Mouse (Mus musculus) left cerebral cortex, adult 2 months (tissue): ENCODE measurements around the gene Maml1. TPM values are rescaled to one million over a fixed set of nuclear protein-coding genes. Genes with fewer than 3 reads are reported as not detected.

ENCODE experiments used
- DNase-seq, 2 experiments: peaks; one replicate each; pipeline ENCODE4 v3.0.0; 2021 to 2022; ENCODE audit warnings: low spot score in 2 of 2, mixed read lengths in 1 of 2; ENCODE audit errors: extremely low spot score in 1 of 2
- H3K27ac ChIP-seq: fragments of 200-600 bp; 2 replicates; pipeline ENCODE4 v1.8.1; 2022
- H3K4me3 ChIP-seq: fragments of 200-600 bp; 2 replicates; pipeline ENCODE4 v1.8.1; 2022
- CTCF ChIP-seq: fragments of 200-600 bp; IDR thresholded peaks from 2 replicates; pipeline ENCODE4 v1.8.1; 2022; ENCODE audit warnings: antibody characterized with exemption, mild to moderate bottlenecking, moderate library complexity
- intact Hi-C: fragments of 180-260 bp; cut with DNase I; formaldehyde crosslinking; loops from one replicate; pipeline ENCODE4 v1.15.1; 2025
- total RNA-seq, 2 experiments: library from RNA; stranded (reverse); gene quantifications; 2 replicates each; pipeline ENCODE4 v1.2.3; 2021

The Maml1 gene
- total RNA-seq, 2 experiments from 2014 or later = 11.1 to 11.5 TPM

DNA sequence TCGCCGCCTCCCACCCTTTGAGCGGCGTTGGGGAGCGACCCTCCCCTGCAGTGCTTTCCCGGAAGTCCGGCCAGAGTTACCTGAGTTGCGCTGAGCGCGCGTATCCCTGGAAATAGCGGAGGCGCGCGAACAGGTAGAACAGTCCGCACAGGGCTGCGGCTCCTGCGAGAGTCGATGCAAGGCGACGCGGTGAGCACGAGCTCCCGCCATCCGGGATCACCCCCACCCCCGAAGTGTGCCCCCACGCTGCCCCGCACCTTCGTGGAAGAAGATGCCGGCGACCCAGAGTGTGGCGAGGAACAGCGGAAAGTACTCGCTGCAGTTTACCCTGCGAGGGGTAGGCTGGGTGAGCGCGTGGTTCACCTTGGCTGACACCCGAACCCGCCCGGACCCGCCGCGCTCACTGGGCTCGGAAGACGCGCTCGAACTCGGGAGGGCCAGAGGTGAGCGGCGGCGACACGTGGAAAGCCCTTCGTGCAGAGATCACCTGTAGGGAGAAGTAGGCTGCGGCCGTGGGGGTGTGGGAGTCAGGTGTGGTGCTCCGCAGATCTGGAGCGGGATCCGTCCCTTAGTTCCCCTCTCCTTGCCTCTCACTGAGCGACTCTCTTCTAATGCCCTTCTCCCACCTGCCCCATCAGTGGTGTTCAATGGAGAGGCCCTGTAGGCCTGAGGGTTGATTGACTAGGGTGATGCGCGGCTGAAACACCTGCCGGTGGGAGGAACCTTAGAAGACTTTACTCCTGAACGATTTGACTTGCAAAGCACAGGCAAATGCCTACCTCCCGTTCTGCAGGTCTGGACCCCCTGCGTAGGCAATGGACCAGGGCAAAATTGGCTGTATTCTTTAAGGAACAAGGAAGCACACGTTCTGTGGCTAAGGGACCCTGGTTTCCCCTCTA lies 54.9 kb downstream of the Maml1 start:
- TF ChIP-seq CTCF = no peak
- Histone ChIP-seq H3K4me3 (peak overlapping the region; percentile 63), H3K27ac (peak overlapping the region; percentile 46)
- no peak for DNase-seq
- intact Hi-C loops = no loop called here

DNA sequence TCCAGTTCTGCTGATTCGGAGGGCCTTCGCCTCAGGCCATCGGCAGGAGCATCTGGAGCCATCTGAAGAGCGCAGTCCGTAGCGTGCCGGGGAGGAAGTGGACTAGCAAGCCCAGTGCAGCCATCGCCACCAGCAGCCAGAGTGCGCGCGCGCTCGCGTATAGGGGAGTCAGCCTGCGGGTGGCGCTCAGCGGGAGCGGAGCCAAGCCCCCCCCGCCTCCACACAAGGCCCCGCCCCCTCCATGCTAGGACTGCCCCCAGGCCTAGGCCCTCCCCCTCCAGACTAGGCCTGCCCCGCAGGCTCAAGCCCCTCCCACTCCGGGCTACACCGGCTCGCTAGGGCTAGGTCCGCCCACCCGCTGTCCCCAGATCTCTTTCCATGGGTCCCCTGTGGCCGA lies 55.6 kb downstream of the Maml1 start:
- peak; percentile 57 for TF ChIP-seq CTCF

DNA sequence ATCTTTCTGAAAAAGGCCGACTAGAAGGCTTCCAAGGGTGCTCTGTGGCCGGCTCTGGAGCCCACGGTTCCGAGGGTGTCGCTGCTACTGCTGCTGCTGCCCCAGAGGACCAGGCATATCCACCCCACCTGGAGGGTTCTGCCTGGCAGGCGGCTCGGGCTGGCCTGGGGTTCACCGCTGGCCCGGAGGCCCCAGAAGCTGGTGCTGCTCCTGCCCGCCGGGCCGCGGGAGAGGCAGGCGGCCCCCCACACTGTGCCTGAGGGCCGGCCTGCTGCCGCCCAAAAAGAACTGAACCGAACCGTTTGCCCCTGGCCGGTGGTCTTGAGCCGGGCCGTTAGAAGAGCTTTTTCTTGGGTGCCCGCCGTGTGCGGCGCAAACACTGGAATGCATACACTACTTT lies 57.5 kb downstream of the Maml1 start:
- no peak overlapping the region for H3K4me3 ChIP-seq
- H3K27ac ChIP-seq = no peak overlapping the region
- DNase-seq = no peak
- intact Hi-C loops = no loop called here
- TF ChIP-seq CTCF = no peak

More for the DNA sequence above, 55.6 kb downstream of the Maml1 start:
- Histone ChIP-seq H3K27ac (peak overlapping the region; percentile 54), H3K4me3 (peak overlapping the region; percentile 63)
- peak; percentile 76 to 85 for DNase-seq
- intact Hi-C loops = no loop called here

DNA sequence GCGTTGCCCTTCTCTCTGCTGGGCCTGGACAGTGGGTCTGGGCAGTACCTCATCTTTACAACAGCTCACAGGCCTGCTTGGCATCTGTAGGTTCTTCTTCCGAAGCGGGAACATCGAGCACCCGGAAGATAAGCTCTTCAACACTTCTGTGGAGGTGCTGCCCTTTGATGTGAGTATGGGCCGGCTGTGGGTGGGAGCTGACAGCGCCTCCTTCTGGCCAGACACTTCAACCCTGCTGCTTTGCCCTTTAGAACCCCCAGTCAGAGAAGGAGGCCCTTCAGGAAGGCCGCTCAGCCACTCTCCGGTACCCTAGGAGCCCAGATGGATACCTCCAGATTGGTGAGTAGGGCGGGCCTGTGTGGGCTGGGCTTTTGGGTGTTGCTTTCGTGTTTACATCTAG lies 58.1 kb downstream of the Maml1 start:
- no peak overlapping the region for H3K4me3 ChIP-seq
- no peak overlapping the region for H3K27ac ChIP-seq
- intact Hi-C loops = no loop called here
- no peak for DNase-seq
- peak; percentile 27 for TF ChIP-seq CTCF

DNA sequence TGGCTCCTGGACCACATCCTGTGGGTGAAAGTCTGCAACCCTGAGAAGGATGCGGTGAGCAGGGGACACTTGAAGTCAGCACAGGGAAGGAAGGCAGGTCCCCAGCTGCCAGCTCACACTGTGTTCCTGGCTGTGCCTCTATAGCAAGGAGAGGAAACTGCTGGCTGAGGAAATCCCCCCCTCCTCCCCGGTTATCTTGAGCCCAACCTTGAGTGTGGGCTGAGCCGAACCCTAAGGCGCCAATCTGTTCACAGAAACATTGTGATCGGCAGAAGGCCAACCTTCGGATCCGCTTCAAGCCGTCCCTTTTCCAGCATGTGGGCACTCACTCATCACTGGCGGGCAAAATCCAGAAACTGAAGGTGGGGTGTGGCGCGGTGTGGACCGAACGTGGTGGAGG lies 59.1 kb downstream of the Maml1 start:
- no peak for DNase-seq
- Histone ChIP-seq H3K4me3 (no peak overlapping the region), H3K27ac (no peak overlapping the region)
- no peak for TF ChIP-seq CTCF
- intact Hi-C loops = no loop called here

DNA sequence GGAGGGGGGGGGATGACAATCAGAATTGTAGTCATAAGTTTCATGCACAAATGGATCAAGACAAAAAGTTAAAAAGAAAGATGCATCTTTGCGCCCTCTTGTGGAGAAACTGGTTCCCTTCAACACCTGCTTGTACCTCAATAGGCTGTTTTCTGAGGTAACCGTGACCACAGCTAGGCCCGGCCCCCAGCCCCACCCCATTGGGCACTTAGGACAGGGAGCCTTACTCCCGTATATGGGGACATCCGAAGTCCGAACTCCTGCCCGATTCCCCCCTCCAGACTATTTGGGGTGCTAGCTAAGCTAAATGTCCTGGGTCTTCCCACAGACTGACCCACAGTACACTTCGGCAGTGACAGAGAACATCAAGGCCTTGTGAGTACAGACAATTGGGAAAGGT lies 60.7 kb downstream of the Maml1 start:
- H3K4me3 ChIP-seq = no peak overlapping the region
- TF ChIP-seq CTCF = peak; percentile 73
- DNase-seq = peak; percentile 54 to 65
- intact Hi-C loops = no loop called here
- H3K27ac ChIP-seq = no peak overlapping the region

DNA sequence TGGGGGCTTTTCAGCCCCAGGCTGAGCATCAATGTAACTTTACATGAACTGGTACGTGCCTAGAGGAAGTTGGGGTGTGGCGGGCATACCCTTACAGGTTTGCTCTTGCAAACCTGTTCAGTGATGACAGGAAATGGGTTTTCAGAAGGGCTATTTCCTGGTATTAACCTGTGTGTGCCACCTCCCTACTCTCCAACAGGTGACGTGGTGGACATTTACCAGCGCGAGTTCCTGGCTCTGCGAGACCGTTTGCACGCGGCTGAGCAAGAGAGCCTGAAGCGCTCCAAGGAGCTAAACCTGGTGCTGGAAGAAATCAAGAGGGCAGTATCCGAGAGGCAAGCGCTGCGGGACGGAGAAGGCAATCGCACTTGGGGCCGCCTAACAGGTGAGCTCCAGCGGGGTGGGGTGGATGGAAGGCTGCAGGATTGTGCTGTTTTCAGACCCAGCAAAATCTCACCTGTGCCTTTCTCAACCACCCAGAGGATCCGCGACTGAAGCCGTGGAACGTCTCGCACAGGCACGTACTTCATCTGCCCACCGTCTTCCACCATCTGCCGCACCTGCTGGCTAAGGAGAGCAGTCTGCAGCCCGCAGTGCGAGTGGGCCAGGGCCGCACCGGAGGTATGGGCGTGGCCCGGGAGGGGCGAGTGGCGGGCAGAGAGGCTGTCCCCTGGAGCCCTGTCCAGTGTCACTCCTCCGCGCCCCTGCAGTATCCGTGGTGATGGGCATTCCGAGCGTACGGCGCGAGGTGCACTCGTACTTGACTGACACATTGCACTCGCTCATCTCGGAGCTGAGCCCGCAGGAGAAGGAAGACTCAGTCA lies 61.4 kb downstream of the Maml1 start:
- H3K27ac ChIP-seq = no peak overlapping the region
- TF ChIP-seq CTCF = no peak
- intact Hi-C loops = no loop called here
- no peak overlapping the region for H3K4me3 ChIP-seq
- DNase-seq = no peak

DNA sequence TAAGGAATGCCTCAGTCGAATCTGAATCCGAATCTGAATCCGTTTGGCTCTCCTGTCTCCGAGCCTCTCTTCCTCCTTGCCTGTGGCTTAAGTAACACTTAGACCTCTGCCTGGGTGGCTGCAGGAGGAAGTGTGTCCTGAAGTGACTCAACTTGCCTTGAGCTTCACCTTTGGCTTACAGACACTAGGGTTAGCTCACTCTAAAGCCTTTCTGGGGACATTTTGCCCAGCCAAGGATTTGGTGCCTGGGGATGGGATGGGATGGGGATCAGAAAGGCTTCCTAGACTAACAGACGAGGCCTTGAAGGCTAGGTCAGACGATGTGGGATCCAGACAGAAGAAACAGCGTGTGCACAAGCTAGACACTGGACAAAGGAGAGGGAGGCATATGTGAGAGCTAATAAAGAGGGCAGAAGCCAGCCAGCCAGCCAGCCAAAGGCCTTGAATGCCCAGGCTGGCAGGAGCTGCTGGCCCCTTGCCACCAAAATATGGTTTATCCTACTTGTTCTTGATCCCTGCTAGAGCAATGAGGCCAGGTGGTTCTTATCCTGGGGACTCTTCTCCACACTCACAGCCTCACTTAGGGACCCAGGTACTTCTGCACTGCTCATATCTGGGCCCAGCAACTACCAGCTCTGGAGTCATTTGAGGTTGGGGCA lies 62.7 kb downstream of the Maml1 start:
- no peak overlapping the region for H3K27ac ChIP-seq
- DNase-seq = no peak
- no peak for TF ChIP-seq CTCF
- no peak overlapping the region for H3K4me3 ChIP-seq
- intact Hi-C loops = loop anchor here (5.0 kb wide), 1 partner anchor 138 kb away; no protein-coding TSS in a partner anchor

DNA sequence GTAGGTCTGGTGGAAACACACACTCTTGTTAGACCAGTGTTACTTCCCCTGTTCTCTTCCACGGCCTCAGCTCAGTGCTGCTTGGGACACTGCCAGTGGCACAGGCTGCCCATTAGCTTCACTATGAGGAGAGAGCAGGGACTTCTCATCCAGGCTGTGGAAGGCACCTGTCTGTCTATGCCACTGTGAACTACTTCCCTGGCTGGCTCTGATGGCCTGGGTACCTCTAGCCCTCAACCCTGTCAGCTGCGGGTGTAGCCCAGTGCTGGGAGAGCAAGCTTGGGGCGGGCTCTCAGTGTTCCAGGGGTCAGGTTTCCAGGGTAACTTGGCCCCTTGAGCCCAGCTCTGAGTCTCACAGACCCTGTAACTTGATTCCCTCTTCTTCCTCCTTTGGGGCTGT lies 63.3 kb downstream of the Maml1 start:
- DNase-seq = no peak
- no peak for TF ChIP-seq CTCF
- Histone ChIP-seq H3K4me3 (no peak overlapping the region), H3K27ac (no peak overlapping the region)
- intact Hi-C loops = loop anchor here (5.0 kb wide), 1 partner anchor 139 kb away; no protein-coding TSS in a partner anchor

DNA sequence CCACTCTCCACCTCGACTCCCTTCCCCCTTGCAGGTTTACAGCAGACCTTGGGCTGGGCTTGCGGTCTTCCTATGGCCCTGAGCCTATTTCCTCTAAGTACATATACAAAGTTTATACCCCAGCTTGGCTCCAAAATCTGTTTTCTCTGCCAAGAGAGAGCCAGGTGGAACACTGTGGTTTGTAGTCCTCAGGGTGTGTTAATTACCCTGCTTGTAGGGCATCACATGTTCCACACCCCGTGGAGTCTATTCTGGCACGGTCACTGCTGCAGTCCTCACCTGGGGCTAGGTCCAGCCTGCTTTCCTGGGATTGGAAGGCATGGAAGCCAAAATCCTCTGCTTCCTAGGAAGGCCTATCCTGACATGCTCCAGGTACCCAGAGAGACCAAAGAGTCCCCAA lies 64.4 kb downstream of the Maml1 start:
- TF ChIP-seq CTCF = no peak
- H3K4me3 ChIP-seq = no peak overlapping the region
- intact Hi-C loops = loop anchor here (5.0 kb wide), 1 partner anchor 140 kb away; no protein-coding TSS in a partner anchor
- DNase-seq = no peak
- H3K27ac ChIP-seq = no peak overlapping the region

DNA sequence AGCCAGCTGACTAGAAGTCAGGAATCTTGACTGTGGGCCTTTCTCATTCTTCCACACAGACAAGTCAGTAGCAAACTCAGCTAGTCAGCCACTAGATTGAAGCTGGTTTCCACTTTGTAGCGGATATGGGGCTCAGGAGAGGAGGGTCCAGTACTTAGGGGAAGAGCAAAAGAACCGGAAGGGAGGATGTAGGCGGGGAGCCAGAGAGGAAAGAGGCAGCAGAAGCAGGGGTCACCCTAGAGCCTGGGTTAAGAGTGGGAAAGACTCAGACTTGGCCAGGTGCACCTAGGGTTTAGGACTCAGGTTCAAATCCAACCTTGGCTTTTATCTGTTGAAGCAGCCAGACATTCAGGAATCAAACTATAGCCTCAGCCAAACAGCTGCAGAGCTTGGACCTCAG lies 64.9 kb downstream of the Maml1 start:
- DNase-seq = no peak
- intact Hi-C loops = loop anchor here (5.0 kb wide), 1 partner anchor 140 kb away; no protein-coding TSS in a partner anchor
- no peak overlapping the region for H3K27ac ChIP-seq
- no peak for TF ChIP-seq CTCF
- H3K4me3 ChIP-seq = no peak overlapping the region

DNA sequence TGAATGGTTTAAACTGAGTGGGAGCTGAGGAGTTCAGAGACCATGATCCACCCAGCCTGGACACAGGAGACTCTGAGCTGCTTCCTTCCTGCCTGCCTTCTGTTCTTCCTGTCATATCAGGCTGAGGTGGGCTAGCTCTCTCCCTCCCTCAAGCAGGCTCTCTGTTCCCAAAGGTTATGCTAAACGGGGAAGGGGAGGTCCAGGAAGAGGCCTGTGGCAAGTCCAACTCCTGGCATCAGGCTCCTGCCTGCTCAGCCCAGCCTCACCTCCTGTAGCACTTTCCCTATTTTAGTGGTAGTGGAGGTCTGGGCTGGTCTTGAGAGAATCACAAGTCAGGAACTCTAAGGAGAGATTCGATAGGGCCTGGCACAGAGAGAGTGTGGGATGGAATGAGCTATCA lies 65.7 kb downstream of the Maml1 start:
- intact Hi-C loops = loop anchor here (5.0 kb wide), 1 partner anchor 141 kb away; no protein-coding TSS in a partner anchor
- DNase-seq = no peak
- Histone ChIP-seq H3K4me3 (peak overlapping the region; percentile 85), H3K27ac (peak overlapping the region; percentile 82)
- no peak for TF ChIP-seq CTCF
